Mouse (Mus musculus): ENCODE results near the gene Usp9x.

Gene Usp9x

DNA sequence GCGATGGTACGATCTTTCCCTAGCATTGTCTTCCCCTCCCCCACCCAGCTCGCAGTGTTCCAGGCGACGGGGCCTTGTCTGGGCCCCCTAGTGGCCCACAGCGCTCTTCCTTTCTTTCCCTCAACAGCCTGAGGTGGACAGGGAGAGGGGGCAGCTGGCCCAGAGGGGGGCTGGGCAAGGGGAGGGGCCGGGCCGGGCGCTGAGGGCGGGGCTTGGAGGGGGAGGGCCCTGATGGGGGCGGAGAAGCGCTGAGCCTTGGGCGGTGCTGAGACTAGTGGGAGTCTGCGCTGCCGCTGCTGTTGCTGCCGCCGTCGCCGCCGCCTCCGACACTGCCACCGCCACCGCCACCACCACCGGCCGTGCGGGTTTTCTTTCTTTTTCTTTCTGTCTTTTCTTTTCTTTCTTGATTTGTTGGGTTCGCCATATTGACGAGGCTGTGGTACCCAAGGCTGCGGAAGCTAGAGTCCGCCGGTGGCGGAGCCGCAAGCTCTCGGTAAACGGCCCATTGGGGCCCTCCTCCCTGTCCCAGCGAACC lies at the start of gene Usp9x:
Gene Usp9x (plus strand): TSS at position 258 of the 535 bp plus-strand sequence.
- in situ Hi-C loops (cut with MboI; ENCODE audit: unreplicated experiment in 2 of 2): loop anchor here (10.0 kb wide), 2 partner anchors 137 to 147 kb away; no protein-coding TSS in a partner anchor

DNA sequence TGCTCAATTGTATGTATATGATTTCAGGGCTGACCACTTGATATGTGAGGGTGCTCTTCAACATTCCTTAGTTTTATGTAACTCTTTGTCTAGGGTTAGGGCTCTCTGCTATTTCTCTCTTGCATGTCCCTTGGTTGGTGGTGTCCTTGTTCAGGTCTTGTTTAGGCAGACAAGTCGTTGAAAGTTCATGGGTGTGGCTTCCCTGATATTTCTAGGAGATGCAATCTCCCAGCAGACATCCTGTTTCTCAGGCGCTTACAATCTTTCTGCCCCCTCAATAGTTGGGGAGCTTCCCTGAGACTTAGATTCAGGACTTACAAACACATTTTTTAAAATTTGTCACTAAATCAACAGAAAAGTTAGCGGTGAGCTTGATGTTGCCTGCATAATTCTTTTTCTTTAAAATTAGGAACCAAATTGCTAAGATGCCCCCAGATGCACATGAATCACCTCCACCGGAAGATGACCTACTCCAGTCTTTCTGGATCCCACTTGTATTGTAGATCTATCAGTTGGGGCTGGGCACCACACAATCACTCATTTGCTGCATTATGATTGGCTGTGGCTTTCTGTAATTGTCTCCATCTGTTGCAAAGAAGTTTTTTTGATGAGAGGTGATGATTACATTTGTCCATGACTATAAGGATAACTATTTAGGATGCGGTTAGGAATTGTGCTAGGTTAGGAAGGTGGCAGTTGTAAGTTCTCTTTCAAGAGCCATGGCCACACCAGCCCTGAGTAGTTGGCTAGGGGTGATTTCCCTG lies 48.6 kb upstream of the Usp9x start:
- in situ Hi-C loops (cut with MboI; ENCODE audit: unreplicated experiment in 2 of 2): no loop called here

DNA sequence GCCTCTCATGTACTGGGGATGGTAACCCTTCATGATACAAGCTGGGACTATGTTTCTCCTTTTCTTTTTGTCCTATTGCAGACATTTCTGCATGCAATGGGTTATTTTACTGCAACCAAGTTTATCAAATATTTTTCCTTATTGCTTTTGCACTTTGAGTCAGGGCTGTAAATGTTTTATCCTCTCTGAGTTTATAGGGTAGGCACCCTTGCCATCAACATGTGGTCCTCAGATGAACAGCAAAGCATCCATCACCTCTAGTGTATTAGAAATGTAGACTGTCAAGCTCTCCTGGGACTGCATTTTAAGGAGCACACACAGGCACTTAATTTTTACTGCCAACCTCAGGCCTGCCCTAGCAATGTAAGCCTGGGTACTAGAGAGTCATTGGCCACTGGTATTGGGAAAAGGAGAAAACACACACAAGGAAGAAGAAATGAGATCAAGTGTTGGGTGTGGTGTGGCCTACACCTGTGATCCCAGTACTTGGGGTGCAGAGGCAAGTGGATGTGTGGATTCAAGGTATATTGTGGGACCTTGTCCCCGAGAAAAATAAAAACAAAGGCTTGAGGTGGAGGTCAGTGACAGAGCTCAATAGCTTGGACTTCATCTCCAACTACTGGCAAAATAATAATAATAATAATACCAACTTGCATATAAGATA lies 46.6 kb upstream of the Usp9x start:
- in situ Hi-C loops (cut with MboI; ENCODE audit: unreplicated experiment in 2 of 2): no loop called here

DNA sequence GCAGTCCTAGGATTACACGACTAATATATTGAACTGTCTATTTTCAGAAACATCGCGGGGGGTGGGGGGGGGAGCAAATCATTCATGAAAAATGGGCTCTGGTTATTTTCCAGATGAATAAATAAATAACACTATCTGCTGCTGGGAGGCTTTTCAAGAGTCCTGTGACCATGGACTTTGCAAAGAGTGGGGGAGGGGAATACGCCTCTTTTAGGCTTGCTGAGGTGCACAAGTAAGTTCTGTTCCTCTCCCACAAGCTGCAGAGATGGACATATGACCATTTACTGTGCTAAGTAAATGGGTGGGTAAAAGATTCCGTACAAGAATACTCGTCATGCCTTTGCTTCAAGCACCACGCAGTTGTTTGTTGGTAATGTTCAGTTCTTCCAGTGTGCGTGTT lies 46.0 kb upstream of the Usp9x start:
- in situ Hi-C loops (cut with MboI; ENCODE audit: unreplicated experiment in 2 of 2): no loop called here

DNA sequence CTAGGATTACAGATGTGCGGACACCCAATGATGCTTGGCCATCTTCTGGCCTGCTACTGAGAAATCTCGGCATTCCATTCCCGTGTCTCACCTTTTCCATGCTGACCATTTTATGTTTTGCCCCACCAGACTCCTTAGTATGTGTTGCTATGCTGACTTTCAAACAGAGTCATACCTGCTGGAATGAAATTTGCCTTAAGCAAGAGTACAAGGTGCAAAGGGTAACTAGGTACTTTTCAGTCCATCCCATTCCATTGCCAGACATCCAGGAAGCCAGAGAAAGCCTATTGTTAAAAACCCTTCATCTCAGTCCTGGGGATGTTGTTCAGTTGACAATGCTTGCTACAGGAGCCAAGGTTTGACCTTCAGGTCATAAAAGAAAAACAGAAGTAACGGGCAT lies 43.1 kb upstream of the Usp9x start:
- in situ Hi-C loops (cut with MboI; ENCODE audit: unreplicated experiment in 2 of 2): no loop called here

DNA sequence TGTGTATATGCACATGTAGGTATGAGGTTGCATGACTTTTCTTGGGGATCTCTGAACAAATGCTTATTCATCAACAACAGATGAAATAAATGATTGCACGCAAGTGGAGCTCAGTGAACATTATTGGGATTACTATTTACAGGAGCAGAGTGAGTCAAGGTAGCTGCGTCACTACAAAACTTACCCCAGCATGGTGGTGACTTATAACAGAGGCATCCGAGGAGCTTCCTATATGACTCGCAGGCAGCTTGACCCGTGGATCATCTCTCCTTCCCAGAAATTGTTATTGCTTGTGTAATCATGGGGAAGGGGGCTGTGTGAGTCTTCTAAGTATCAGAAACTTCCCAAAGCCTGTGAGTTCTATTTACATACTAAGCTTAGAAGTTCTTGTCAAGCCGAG lies 41.3 kb upstream of the Usp9x start:
- in situ Hi-C loops (cut with MboI; ENCODE audit: unreplicated experiment in 2 of 2): no loop called here

DNA sequence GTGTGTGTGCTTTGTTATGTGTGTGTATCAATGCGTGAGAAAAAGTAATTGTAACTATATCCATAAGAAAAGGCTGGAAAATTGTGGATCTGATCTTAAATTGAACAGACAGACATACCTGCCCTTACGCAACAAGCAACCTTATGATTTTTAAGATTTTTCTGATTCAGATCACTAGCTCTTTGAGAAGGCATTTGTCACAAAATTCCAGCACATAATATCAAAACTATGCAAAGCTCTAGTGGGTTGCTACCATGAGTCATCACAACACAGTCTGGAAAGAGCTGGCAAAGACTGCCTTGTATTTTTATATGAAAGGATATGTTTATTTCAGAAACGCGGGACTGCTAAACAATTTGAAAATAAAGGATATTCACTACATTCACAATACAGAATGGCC lies 34.2 kb upstream of the Usp9x start:
- in situ Hi-C loops (cut with MboI; ENCODE audit: unreplicated experiment in 2 of 2): no loop called here

DNA sequence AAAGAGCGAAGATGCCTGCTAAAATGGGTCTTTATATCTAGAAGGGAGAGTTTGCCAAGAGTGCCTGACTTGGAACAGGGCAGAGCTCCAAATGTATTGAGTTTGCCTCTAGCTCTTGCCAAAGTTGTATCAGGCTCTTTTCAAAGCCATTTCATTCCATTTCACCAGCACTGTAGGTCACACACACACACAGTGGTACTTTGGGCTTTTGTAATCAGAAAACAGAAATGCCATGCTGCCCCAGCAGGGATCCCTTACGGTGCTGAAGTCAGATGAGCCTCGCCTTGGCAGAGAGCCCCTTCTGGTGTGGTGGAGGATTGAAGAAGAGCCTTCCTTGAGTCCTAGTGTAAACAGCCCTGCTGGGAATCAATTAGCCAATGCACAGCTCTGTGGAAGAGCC lies 32.1 kb upstream of the Usp9x start:
- in situ Hi-C loops (cut with MboI; ENCODE audit: unreplicated experiment in 2 of 2): no loop called here

DNA sequence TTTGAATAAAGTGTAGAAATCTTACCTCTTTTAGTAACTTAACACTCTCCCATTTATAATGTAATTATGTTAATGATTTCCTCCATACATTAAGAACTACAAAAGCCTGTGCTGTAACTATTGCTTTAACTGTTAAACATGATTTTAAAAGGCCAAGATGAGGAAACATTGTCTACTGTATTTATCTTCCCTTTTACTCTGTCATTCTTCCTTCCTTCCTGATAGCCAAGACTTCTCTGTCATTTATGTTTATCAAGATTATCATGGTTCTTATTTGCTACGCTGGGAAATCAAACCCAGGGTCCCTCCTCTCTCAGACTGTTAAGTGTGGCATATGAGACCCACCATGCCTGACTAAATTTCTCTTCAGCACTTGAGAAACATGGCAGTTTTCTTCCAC lies 30.9 kb upstream of the Usp9x start:
- in situ Hi-C loops (cut with MboI; ENCODE audit: unreplicated experiment in 2 of 2): no loop called here

DNA sequence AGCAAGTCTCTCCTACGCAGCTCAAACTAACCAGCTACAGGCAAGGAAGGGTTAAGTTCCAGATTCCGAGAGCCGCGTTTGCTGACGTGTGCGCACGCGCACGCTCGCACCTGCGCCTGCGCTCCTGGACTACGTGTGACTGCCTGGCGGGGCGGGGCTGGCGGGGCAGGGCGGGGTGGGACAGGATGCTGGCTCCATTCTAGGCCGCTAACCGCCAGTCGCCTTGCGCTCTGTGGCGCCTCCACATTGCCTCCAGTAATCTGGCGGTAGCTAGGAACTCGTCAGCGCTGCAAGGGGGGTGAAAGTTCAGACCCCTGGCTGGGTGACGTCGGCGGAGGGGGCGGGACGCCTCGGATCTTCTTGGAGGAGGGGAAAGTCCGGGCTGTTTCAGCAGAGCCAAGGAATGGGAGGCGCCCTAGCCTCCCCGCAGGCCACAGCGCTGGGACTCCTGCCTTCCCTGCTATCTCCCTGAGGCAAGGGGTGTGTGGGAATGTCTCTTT lies 29.6 kb upstream of the Usp9x start:
- in situ Hi-C loops (cut with MboI; ENCODE audit: unreplicated experiment in 2 of 2): no loop called here

DNA sequence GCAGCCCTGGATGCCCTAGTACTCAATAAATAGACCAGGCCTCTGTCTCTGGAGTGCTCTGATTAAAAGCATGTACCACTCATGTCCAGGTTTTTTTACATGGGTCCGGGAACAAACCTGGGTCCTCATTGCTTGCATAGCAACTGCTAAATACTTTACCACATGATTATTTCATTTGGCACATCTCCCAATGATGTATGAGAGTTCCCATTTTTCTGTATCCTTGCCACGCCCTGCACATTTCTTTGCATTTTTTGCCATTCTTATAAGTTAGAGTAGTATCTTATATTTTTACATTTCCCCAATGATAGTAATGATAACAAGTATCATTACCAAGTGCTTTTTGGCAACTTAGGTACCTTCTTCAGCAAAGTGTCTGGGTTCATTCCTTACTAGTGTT lies 27.5 kb upstream of the Usp9x start:
- in situ Hi-C loops (cut with MboI; ENCODE audit: unreplicated experiment in 2 of 2): no loop called here

DNA sequence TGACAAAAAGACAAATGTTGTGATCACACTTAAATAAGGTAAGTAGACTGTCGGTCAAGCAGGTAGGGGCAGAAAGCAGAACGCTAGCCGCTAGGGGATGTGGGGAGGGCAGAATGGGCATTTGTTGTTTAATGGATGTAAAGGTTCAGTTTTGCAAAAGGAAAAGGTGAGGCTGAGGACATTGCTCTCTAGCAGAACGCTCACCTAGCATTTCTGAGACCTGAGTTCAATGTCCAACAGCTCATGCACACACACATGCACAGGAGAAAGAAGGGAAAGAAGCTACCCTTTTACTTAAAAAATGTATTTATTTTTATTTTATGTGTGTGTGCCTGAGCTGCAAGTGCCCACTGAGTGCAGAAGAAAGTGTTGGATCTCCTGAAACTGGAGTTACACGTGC lies 26.6 kb upstream of the Usp9x start:
- in situ Hi-C loops (cut with MboI; ENCODE audit: unreplicated experiment in 2 of 2): no loop called here

DNA sequence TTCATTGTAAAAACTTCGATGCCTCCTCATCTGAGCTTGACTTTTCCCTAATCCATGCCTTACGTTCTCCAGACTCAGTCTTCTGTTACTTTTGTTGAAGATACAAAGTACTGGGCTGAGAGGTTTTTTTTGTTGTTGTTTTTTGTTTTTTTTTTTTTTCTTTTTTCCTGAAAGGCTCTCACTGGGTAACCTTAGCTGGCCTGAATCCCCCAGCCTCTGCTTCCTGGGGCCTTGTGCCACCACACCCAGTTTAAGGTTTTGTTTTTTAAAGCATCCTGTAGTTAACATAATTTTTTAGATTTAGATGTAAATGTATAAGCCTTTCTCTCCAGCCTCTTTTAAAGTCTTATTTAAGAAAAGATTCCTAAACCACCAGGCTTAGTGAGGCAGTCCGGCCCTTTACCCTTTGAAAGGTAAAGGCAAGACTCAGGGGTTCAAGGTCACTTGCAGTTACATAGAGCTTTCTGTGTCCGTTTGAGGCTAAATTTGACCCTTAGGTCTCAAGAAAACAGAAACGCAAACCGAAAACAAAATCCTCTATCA lies 24.3 kb upstream of the Usp9x start:
- in situ Hi-C loops (cut with MboI; ENCODE audit: unreplicated experiment in 2 of 2): no loop called here

DNA sequence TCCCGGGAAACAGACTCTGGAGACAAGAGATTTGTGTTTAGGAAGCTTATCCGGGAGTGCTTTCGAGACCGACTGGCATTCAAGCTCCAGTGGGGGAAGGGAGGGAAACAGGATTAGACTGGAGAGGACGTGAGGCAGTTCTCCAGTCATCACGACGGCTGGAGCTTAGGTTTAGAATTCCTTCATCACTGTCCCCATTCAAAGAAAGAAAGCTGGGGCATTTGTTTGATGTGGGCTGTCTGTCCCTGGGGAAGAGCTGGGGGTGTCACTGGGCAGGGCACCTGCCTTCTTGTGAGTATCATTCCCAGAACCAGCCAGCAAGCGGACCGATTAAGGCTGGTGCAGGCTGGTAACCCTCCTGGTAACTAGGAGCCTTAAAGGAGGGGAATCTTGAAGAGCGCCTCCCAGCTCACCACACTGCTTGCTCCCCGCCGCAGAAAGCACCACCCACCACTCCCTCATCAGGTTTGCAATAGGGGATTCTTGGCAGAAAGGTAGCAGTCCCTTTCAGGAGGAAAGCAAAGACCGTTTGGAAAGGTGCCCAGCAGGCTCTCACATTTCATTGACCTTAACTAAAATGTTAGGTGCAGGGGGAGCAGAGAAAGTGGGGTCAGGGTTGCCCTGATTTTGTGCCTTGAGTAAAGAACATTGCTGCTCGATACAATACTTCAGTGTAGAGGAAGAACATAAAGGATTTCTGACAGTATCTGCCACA lies 23.5 kb upstream of the Usp9x start:
- in situ Hi-C loops (cut with MboI; ENCODE audit: unreplicated experiment in 2 of 2): no loop called here

DNA sequence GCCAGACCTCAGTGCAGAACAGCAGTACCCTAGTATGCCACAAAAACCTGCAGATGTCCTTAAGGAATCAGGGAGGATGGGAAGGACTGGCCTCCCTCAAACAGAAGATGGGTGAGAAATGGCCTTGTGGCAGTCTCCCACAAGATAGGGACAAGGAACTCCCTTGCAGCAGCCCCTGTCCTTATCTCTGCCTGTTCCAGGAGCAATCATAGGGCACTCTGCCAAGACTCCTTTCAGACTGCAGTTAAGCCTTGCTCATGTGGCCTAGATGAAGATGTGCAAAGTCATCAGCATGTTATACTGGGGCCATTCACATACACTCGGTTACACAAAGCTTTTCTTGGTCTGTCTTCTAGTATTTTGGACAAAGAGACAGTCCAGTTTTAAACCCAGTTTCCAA lies 16.7 kb upstream of the Usp9x start:
- in situ Hi-C loops (cut with MboI; ENCODE audit: unreplicated experiment in 2 of 2): loop anchor here in 1 of 2 experiments (10.0 kb wide), 1 partner anchor 120 kb away; no protein-coding TSS in a partner anchor

DNA sequence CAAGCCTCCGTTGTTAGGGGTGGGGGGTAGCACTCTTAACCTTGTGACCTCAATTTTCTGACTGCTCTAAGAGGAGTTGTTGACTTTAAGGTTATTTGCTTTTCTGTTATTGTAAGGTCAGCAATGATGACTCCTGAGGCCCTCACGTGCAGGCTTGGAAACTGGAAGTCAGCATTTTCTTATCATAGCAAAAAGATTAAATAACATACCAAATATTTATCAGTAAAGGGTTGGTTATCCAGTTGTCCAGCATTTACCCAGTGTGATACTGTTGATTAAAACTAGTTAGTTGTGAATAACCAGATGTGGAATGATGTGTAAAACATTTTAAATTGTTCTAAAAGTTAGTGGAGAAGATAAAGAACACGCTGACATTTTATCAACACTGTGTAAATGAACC lies 9.3 kb upstream of the Usp9x start:
- in situ Hi-C loops (cut with MboI; ENCODE audit: unreplicated experiment in 2 of 2): no loop called here

DNA sequence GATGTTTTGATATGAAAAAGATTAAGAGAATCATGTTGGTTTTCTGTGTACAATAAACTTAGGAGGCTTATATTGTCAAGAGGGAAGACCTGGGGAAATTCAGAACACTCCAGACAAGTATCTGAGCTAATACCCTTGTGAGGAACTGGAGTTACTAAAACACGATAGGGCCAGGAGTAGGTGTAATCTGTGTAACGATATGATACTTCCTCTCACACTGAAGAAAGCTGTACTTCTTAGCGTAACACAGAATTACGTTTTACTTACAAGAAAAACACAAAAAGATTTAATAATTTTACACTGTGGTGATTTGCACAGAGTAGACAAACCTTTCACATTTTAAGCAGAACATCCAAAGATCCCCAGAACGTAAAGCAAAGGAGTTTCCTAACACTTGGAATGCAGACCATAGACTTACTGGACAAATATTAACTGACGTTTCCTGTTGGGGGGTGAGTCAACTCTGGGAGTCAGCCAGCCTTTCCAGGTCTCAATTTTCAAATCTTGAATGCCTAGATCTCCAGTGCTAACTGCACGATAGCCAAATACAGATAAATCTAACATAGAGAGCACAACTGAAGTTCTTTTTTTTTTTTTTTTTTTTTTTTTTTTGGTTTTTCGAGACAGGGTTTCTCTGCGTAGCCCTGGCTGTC lies 6.9 kb upstream of the Usp9x start:
- in situ Hi-C loops (cut with MboI; ENCODE audit: unreplicated experiment in 2 of 2): no loop called here

DNA sequence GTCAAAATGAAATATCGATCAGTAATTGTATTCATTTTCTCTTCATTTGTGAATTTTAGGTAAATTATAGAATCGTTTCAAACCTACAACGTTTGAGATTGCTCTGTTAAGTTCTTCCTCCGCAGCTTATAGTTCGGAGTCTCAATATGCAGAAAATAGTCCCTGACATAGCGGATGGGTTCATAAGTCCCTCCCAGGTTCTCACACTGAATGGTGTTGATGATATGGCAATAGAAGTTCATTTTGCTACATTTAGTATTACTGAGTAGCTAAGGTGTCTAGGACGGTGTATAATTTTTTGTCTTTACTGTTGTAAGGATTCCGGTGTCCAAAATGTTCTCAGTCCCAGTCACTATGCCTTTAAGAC lies 1.1 kb upstream of the Usp9x start:
- in situ Hi-C loops (cut with MboI; ENCODE audit: unreplicated experiment in 2 of 2): loop anchor here (10.0 kb wide), 2 partner anchors 135 to 145 kb away; no protein-coding TSS in a partner anchor

DNA sequence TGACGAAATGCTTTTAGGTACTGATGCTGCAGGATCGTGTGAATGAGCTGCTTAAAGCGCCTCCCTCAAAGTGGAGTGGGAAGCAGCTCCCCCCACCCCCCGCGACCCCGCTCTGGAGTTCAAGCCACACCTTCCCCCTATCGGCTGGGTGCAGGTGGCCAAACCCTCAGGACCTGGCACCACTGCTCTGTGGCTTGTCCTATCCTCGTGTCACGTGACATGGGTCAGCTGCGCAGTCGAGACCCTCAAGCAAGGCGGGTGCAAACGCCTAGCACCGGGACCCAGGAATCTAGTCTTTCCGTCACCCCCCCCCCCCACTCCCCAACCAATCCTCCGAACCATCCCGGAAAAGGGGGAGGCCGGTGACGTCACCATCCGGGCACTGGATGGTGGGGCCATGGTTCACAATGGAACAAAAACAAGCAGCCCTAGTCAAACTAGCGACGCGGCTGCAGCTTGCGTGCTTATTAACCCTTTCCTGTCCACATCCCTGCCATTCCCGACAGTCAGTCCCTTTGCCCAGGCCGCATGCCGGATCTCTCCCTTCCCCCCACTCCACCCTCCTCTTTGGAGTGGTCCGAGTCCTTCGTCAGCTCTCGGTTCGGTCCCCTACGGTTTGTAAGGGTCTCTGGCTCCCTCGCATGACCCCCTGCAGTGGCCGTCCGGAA lies 591 bp upstream of the Usp9x start:
- in situ Hi-C loops (cut with MboI; ENCODE audit: unreplicated experiment in 2 of 2): loop anchor here (10.0 kb wide), 2 partner anchors 136 to 146 kb away; no protein-coding TSS in a partner anchor
